Mouse (Mus musculus) CH12.LX (cell line): ENCODE results near the gene Scg5. TPM values are rescaled to one million over a fixed set of nuclear protein-coding genes. Genes with fewer than 3 reads are reported as not detected.

Source experiments
- DNase-seq: peaks from one replicate; pipeline ENCODE4 v3.0.0-alpha.2; 2013; ENCODE audit errors: extremely low read depth
- H3K27ac ChIP-seq: 2 replicates; pipeline ENCODE4 v1.5.1; 2012; ENCODE audit warnings: low read depth, mild to moderate bottlenecking, control low read depth, moderate library complexity; ENCODE audit not compliant: insufficient read depth
- H3K27me3 ChIP-seq: replicated peaks from 2 replicates; pipeline ENCODE3; 2012; ENCODE audit warnings: inconsistent platforms
- H3K36me3 ChIP-seq, 2 experiments: replicated peaks in 1 of 2; 2 replicates each; pipeline versions ENCODE3 to v1.6.1; 2012; ENCODE audit warnings: inconsistent platforms in 1 of 2, low read length in 1 of 2, mild to moderate bottlenecking in 1 of 2, mixed read lengths in 1 of 2, moderate library complexity in 1 of 2; ENCODE audit not compliant: control insufficient read depth in 1 of 2, insufficient read depth in 1 of 2
- H3K4me1 ChIP-seq, 2 experiments: 2 replicates each; pipeline ENCODE4 v1.6.1; 2012; ENCODE audit warnings: inconsistent platforms in 1 of 2, moderate library complexity in 1 of 2; ENCODE audit not compliant: insufficient read depth in 2 of 2, control insufficient read depth in 1 of 2
- H3K4me2 ChIP-seq: 2 replicates; pipeline ENCODE4 v1.6.1; 2012; ENCODE audit warnings: low read depth, mild to moderate bottlenecking, control low read depth; ENCODE audit not compliant: poor library complexity, insufficient read depth, severe bottlenecking
- H3K4me3 ChIP-seq, 3 experiments: fragments of 150-350 bp in 1 of 3; sonication (generic) in 1 of 3; replicated peaks in 1 of 3; 2 replicates each; pipeline versions ENCODE3 to v1.5.1; 2011 to 2012; ENCODE audit warnings: low read depth in 2 of 3, low read length in 2 of 3, mild to moderate bottlenecking in 2 of 3, moderate library complexity in 2 of 3, control low read depth in 1 of 3, improper control_type of control experiment in 1 of 3, inconsistent platforms in 1 of 3, mixed read lengths in 1 of 3; ENCODE audit not compliant: poor library complexity in 1 of 3
- H3K79me2 ChIP-seq: replicated peaks from 2 replicates; pipeline ENCODE4 v1.6.1; 2012; ENCODE audit warnings: mild to moderate bottlenecking, moderate library complexity; ENCODE audit not compliant: control insufficient read depth, poor library complexity, insufficient read depth, severe bottlenecking; ENCODE audit errors: extremely low read depth
- H3K9ac ChIP-seq: 2 replicates; pipeline ENCODE4 v1.6.1; 2012; ENCODE audit warnings: low read depth, mild to moderate bottlenecking, control low read depth, moderate library complexity; ENCODE audit not compliant: insufficient read depth
- H3K9me3 ChIP-seq: replicated peaks from 2 replicates; pipeline ENCODE3; 2012; ENCODE audit warnings: low read length, inconsistent platforms, mixed read lengths
- BHLHE40 ChIP-seq: IDR thresholded peaks from 2 replicates; pipeline ENCODE4 v1.6.1; 2011; ENCODE audit warnings: mild to moderate bottlenecking, low read depth, low read length, improper control_type of control experiment
- CHD2 ChIP-seq: IDR thresholded peaks from 2 replicates; pipeline ENCODE4 v1.6.1; 2011; ENCODE audit warnings: low read length, improper control_type of control experiment
- E2F4 ChIP-seq: IDR thresholded peaks from 2 replicates; pipeline ENCODE4 v1.6.1; 2011; ENCODE audit warnings: low read depth, low read length, improper control_type of control experiment; ENCODE audit not compliant: insufficient replicate concordance
- EP300 ChIP-seq: IDR thresholded peaks from 2 replicates; pipeline ENCODE4 v1.6.1; 2011; ENCODE audit warnings: low read length, improper control_type of control experiment
- HCFC1 ChIP-seq: IDR thresholded peaks from 2 replicates; pipeline ENCODE4 v1.6.1; 2012; ENCODE audit warnings: low read depth, mild to moderate bottlenecking, inconsistent platforms, low read length, improper control_type of control experiment
- IRF4 ChIP-seq: IDR thresholded peaks from 2 replicates; pipeline ENCODE4 v1.6.1; 2014; ENCODE audit warnings: low read depth, mild to moderate bottlenecking, inconsistent platforms, low read length, improper control_type of control experiment
- MAFK ChIP-seq: IDR thresholded peaks from 2 replicates; pipeline ENCODE4 v1.6.1; 2011; ENCODE audit warnings: low read length, improper control_type of control experiment; ENCODE audit not compliant: insufficient replicate concordance
- MAX ChIP-seq: IDR thresholded peaks from 2 replicates; pipeline ENCODE4 v1.6.1; 2011; ENCODE audit warnings: low read length, improper control_type of control experiment
- MEF2A ChIP-seq: IDR thresholded peaks from 2 replicates; pipeline ENCODE4 v1.6.1; 2014; ENCODE audit warnings: low read depth, mild to moderate bottlenecking, inconsistent platforms, low read length, improper control_type of control experiment, borderline replicate concordance
- MYC ChIP-seq: IDR thresholded peaks from 2 replicates; pipeline ENCODE4 v1.6.1; 2011; ENCODE audit warnings: low read depth, mild to moderate bottlenecking, improper control_type of control experiment, low read length
- NELFE ChIP-seq: IDR thresholded peaks from 2 replicates; pipeline ENCODE4 v1.6.1; 2011; ENCODE audit warnings: low read depth, low read length, improper control_type of control experiment
- PAX5 ChIP-seq: IDR thresholded peaks from 2 replicates; pipeline ENCODE4 v1.6.1; 2012; ENCODE audit warnings: low read length, inconsistent platforms, mixed read lengths
- POLR2AphosphoS2 ChIP-seq: IDR thresholded peaks from 2 replicates; pipeline ENCODE4 v1.6.1; 2011; ENCODE audit warnings: low read depth, low read length, improper control_type of control experiment
- RAD21 ChIP-seq: IDR thresholded peaks from 2 replicates; pipeline ENCODE4 v1.6.1; 2011; ENCODE audit warnings: low read depth, mild to moderate bottlenecking, low read length, improper control_type of control experiment, moderate library complexity
- SIN3A ChIP-seq: IDR thresholded peaks from 2 replicates; pipeline ENCODE4 v1.6.1; 2012; ENCODE audit warnings: low read length, improper control_type of control experiment, inconsistent platforms
- SMC3 ChIP-seq: IDR thresholded peaks from 2 replicates; pipeline ENCODE4 v1.6.1; 2011; ENCODE audit warnings: low read depth, low read length, improper control_type of control experiment
- UBTF ChIP-seq: IDR thresholded peaks from 2 replicates; pipeline ENCODE4 v1.6.1; 2012; ENCODE audit warnings: low read depth, mild to moderate bottlenecking, inconsistent platforms, low read length, improper control_type of control experiment, moderate library complexity
- USF1 ChIP-seq: IDR thresholded peaks from 2 replicates; pipeline ENCODE4 v1.6.1; 2014; ENCODE audit warnings: low read depth, mild to moderate bottlenecking, inconsistent platforms, low read length, improper control_type of control experiment
- ZC3H11A ChIP-seq: IDR thresholded peaks from 2 replicates; pipeline ENCODE4 v1.6.1; 2012; ENCODE audit warnings: low read depth, mild to moderate bottlenecking, inconsistent platforms, low read length, improper control_type of control experiment
- ZNF384 ChIP-seq: IDR thresholded peaks from 2 replicates; pipeline ENCODE4 v1.6.1; 2012; ENCODE audit warnings: low read depth, low read length, improper control_type of control experiment, inconsistent platforms
- dilution Hi-C: fragments of 300-500 bp; cut with MboI; formaldehyde crosslinking; loops from 2 replicates; pipeline ENCODE4 v1.14.3; 2020; ENCODE audit warnings: low sequenced_read_pairs; ENCODE audit not compliant: extremely low pct_unique_long_range_greater_than_20kb, extremely low pct_ligation_motif_present
- in situ Hi-C: fragments of 300-500 bp; cut with MboI; formaldehyde crosslinking; loops from 3 replicates; pipeline ENCODE4 v1.14.3; 2019; ENCODE audit warnings: low sequenced_read_pairs, low pct_ligation_motif_present, low pct_unique_long_range_greater_than_20kb, mixed read lengths
- polyA plus RNA-seq: library from polyadenylated mRNA; unstranded; fragments of >175 nt; gene quantifications from 2 replicates; pipeline ENCODE4 v1.2.1, GENCODE M21; 2012; ENCODE audit warnings: low read depth; ENCODE audit not compliant: insufficient read length
- total RNA-seq, 2 experiments: library from RNA; depleted of rRNA; stranded (reverse); fragments of 300-350 nt in 1 of 2; fragments of >200 nt in 1 of 2; gene quantifications; 2 replicates each; pipeline ENCODE4 v1.2.3; 2012 to 2014

The Scg5 gene
- total and polyA plus RNA-seq, 3 experiments = not detected

DNA sequence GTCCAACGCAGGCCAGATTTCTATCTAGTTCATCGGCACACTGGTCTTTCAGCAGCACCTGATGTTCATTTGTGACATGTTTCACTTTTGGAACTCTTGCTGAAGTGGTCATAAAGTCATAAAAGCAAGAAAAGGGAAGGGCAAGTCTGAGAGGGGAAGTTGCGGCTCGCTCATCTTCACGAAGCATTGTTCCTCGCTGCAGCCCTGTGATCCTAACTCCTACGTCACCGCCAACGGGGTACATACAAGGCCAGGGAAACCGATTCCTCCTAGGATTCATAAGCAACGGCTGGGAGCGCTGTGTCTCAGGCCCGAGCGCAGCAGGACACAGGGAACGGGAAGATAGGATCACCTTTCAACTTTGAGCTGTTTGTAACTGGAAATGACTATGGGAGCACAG, 8.8 kb downstream of the Scg5 start:
- no peak overlapping the region for H3K4me3 ChIP-seq
- no peaks in the 10 kb centered on the region for H3K79me2 ChIP-seq
- peaks cover 4 to 51% of the 10 kb centered on the region in 2 experiments for H3K36me3 ChIP-seq
- dilution Hi-C loops (no loop called here), in situ Hi-C loops (loop anchor here (25.0 kb wide), 1 partner anchor 333 kb away; no protein-coding TSS in a partner anchor)
- no peak overlapping the region for H3K4me2 ChIP-seq
- no peaks in the 10 kb centered on the region for H3K27me3 ChIP-seq
- no peaks in the 10 kb centered on the region for H3K4me1 ChIP-seq
- H3K9ac ChIP-seq = no peak overlapping the region
- H3K9me3 ChIP-seq = no peaks in the 10 kb centered on the region
- no peak for TF ChIP-seq ZNF384
- TF ChIP-seq PAX5 = no peak
- no peak for TF ChIP-seq USF1
- no peak for TF ChIP-seq NELFE
- TF ChIP-seq SMC3 = no peak
- DNase-seq = no peak
- H3K27ac ChIP-seq = no peak overlapping the region

DNA sequence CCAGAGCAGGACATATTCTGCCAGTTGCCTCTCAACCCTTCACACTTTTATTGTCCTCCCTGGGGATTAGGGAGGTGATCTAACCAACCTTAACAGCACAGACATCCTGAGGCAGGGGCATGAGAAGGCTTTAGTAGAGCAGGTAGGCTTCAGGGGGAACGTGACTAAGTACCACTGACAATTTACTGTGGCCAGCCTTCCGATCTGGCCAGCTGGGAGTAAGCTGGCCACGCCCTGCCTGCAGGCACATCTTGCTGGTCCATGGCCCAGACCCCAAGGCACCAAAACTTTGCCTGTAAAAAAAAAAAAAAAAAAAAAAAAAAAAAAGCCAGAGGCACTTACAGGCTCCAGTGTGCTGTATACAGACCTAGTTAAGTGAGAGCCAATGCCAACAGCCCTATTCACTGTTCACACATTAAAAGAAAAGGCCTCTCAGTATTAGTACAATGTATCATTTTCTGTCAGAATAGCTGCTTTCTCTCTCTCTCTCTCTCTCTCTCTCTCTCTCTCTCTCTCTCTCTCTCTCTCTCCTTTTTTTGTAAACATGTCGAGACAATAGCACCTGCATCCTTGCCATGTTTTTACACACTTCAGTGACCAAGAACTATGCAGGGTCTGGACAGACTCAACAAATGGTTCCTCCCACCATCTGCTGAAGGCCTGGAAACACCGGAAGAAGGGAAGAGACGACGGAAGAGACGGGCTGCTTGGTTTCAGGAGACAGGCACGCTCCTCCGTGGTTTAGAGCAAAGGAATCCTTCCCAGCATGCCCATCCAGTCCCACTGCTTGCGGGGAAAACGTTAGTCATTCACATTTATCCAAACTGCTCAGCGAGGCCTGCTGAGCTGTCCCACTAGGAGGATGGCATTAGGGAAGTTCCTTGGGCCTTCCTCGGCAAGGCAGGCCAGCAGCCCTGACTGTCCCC, 11.0 kb downstream of the Scg5 start:
- Histone ChIP-seq H3K79me2 (no peaks in the 10 kb centered on the region), H3K9ac (no peak overlapping the region), H3K36me3 (peaks cover 0 to 40% of the 10 kb centered on the region in 2 experiments), H3K4me3 (no peak overlapping the region), H3K27me3 (no peaks in the 10 kb centered on the region), H3K9me3 (no peaks in the 10 kb centered on the region), H3K4me1 (no peaks in the 10 kb centered on the region), H3K4me2 (no peak overlapping the region), H3K27ac (no peak overlapping the region)
- dilution Hi-C loops = no loop called here
- in situ Hi-C loops = loop anchor here (25.0 kb wide), 1 partner anchor 331 kb away; no protein-coding TSS in a partner anchor
- TF ChIP-seq POLR2AphosphoS2 (no peak), E2F4 (no peak), NELFE (no peak), ZC3H11A (no peak), RAD21 (no peak), EP300 (no peak), IRF4 (no peak), CHD2 (no peak), MAX (no peak), HCFC1 (no peak), BHLHE40 (no peak), USF1 (no peak), UBTF (no peak), MAFK (no peak), MYC (no peak), SIN3A (no peak), MEF2A (no peak), SMC3 (no peak)
- no peak for DNase-seq
